Mouse (Mus musculus) fibroblast of lung, adult 2 months (primary cell): Measurements from ENCODE around the gene Olfr868.

Source experiments
- DNase-seq: peaks from one replicate; pipeline ENCODE4 v3.0.0-alpha.2; 2011; ENCODE audit warnings: low read depth

Olfr868 gene

DNA sequence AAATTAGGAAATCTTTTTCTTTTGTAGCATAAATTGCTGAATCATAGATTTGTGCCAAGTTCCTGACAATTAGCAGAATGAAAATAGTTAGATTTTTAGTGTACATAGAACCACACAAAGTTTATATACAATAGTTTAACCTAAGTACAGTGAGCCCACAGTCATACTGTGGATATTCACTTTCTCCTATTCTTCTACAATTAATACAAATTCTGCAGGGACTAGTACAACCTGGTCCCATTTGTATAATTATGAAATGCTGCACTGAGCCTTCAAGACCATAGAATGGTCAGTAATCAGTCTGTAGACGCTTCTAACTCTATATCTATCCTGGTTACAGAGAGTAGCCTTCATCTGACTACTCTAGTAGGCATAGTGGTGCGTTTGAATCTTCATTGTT lies at the start of gene Olfr868:
Gene Olfr868 (plus strand): TSS at position 301 of the 400 bp plus-strand sequence.
- DNase-seq = no peak

DNA sequence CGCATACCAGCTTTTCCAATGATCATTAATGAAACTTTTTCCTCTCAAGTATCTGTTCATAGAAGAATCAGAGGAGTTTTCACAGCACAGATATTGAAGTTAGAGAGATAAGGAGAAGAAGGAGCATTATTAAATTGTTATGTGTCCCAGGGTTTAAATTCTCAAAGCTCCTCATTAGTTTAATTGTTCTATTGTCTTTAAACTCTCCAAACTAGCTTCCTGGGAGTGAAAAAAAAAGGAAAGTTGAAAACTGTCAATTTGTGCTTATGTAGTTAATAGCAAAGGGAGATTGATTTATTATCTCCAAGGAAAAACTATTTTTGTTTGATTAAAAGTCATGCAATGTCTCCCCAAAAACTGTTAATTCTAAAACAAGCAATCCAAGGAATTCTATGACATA lies 41.0 kb upstream of the Olfr868 start, which contains the start of gene Olfr867:
Gene Olfr867 (minus strand): TSS at position 101 of the 400 bp plus-strand sequence.
- DNase-seq = no peak

DNA sequence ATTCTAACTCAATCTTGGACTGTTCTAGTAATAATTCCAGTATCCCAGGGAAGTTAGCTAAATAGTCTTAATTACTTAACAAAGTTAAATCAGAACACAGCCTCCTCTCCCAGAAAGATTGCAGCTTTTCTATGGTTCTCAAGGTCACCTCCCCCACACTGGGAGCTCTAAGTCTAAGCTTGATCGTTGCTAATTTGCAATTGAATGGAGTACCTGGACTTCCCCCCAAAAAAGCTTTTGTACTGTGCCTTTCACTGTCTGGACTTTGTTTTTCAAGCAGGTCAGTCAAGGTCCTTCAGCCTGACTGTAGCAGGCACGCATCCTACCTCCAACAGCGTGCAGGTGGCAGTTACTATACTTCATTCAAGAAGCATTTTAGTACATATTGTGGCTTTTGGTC lies 28.2 kb upstream of the Olfr868 start:
- DNase-seq = no peak

DNA sequence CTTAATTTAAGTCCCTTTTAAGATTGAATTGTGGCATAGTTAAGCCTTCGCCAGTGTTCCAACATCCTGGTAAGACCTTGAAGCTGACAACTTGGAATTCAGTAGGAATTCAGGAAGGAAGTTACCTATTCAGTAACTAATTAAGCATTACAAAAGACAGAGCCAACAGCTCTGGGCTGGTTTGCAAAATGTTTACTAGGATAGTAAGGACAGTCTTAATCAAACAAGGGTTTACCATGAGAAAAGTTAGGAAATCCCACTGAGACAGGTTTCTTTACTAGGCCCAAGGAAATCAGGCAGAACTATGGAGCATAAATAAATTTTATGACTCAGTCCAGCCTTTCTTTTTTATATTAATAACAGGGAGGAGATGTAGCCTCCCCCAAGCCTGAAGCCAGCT lies 27.1 kb upstream of the Olfr868 start:
- DNase-seq = no peak

DNA sequence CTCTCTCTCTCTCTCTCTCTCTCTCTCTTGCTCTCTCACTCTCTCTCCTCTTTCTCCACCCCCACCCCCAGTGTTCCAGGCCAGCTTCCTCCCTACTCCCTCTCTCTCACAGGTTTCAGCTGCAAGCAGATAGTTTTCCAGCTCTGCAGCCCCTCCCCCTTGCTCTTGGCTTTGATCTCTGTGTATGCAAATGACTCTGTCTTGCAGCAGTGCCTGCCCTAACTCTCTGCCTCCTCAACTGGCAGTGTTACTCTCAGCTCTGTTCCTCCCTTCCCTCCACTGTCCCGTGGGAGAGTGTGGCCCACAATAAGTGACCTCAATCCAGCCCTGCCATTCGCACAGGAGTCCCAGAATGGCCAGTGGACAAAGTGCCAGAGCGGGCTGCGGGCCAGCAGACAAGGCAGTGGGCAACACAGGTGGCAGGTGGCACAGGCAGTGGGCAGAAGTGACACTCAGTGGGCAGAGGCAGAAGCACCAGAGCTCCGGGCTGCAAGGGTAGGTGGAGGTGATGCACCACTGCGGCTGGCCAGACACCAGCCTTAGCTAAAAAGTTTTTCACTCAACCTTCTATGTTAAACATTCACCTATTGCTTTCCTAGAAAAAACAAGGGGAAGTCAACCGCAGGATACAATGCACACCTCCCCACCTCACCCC lies 24.8 kb upstream of the Olfr868 start:
- DNase-seq = no peak

DNA sequence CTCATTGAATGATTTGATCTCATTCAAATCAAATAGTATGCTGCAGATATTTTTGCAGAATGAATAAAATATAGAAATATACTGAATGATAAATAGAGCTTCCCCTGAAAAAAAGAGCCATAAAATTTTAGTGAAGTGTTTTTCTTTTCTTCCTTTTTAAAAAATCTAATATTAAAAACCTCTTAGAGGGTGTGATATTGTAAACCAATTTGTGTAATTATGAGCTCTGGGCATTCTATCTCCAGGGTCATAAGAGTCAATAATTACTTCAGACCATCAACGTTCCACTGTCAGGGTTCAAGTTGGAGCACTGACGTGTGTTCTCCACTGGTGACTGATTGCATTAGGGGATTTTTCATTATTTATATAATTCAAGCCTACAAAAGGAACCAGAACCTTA lies 30.3 kb downstream of the Olfr868 start, which contains the start of gene Olfr869:
Gene Olfr869 (plus strand): TSS at position 301 of the 400 bp plus-strand sequence.
- DNase-seq = no peak

- no peak for DNase-seq
Measured at GRCm38 (mm10) chr9:20149706-20150105, 51.3 kb downstream of the Olfr868 start.
